Mouse (Mus musculus) MEL (cell line): ENCODE measurements around the gene Rtn1.

Experiments
- CTCF ChIP-seq, 3 experiments: IDR thresholded peaks in 2 of 3; conservative IDR thresholded peaks in 1 of 3; 2 replicates each; pipeline ENCODE4 v1.5.1; 2011 to 2012; ENCODE audit warnings: low read length in 3 of 3, low read depth in 2 of 3, mild to moderate bottlenecking in 2 of 3, improper control_type of control experiment in 1 of 3, inconsistent platforms in 1 of 3, mixed read lengths in 1 of 3, moderate library complexity in 1 of 3; ENCODE audit not compliant: control insufficient read depth in 1 of 3, insufficient read depth in 1 of 3, poor library complexity in 1 of 3, severe bottlenecking in 1 of 3
- E2F4 ChIP-seq: IDR thresholded peaks from 2 replicates; pipeline ENCODE4 v1.6.1; 2011; ENCODE audit warnings: low read depth, low read length, improper control_type of control experiment, borderline replicate concordance
- EP300 ChIP-seq, 2 experiments: IDR thresholded peaks; 2 replicates each; pipeline ENCODE4 v1.6.1; 2011; ENCODE audit warnings: improper control_type of control experiment in 2 of 2, low read length in 2 of 2, low read depth in 1 of 2, mild to moderate bottlenecking in 1 of 2
- GABPA ChIP-seq: IDR thresholded peaks from 2 replicates; pipeline ENCODE4 v1.6.1; 2012; ENCODE audit warnings: low read depth, mild to moderate bottlenecking, inconsistent platforms, low read length, improper control_type of control experiment, moderate library complexity
- MAFK ChIP-seq: IDR thresholded peaks from 2 replicates; pipeline ENCODE4 v1.6.1; 2011; ENCODE audit warnings: low read depth, mild to moderate bottlenecking, low read length, improper control_type of control experiment, borderline replicate concordance
- MAX ChIP-seq: IDR thresholded peaks from 2 replicates; pipeline ENCODE4 v1.6.1; 2011; ENCODE audit warnings: low read length, improper control_type of control experiment
- MAZ ChIP-seq: IDR thresholded peaks from 2 replicates; pipeline ENCODE4 v1.6.1; 2012; ENCODE audit warnings: low read depth, mild to moderate bottlenecking, inconsistent platforms, low read length, improper control_type of control experiment
- MYC ChIP-seq: IDR thresholded peaks from 2 replicates; pipeline ENCODE4 v1.6.1; 2011; ENCODE audit warnings: low read depth, mild to moderate bottlenecking, low read length, improper control_type of control experiment, moderate library complexity
- NRF1 ChIP-seq: IDR thresholded peaks from 2 replicates; pipeline ENCODE4 v1.6.1; 2014; ENCODE audit warnings: low read depth, mild to moderate bottlenecking, inconsistent platforms, low read length, improper control_type of control experiment, moderate library complexity; ENCODE audit not compliant: poor library complexity, insufficient read depth, severe bottlenecking
- POLR2A ChIP-seq, 2 experiments: IDR thresholded peaks; 2 replicates each; pipeline ENCODE4 v1.6.1; 2011 to 2012; ENCODE audit warnings: low read length in 2 of 2, mild to moderate bottlenecking in 2 of 2, control low read depth in 1 of 2, improper control_type of control experiment in 1 of 2, low read depth in 1 of 2, moderate library complexity in 1 of 2; ENCODE audit not compliant: control insufficient read depth in 1 of 2, insufficient read depth in 1 of 2, poor library complexity in 1 of 2
- RCOR1 ChIP-seq: IDR thresholded peaks from 2 replicates; pipeline ENCODE4 v1.6.1; 2012; ENCODE audit warnings: low read depth, mild to moderate bottlenecking, inconsistent platforms, low read length, improper control_type of control experiment
- SIN3A ChIP-seq: IDR thresholded peaks from 2 replicates; pipeline ENCODE4 v1.6.1; 2012; ENCODE audit warnings: low read length, improper control_type of control experiment, inconsistent platforms
- UBTF ChIP-seq: IDR thresholded peaks from 2 replicates; pipeline ENCODE4 v1.6.1; 2012; ENCODE audit warnings: low read depth, mild to moderate bottlenecking, inconsistent platforms, low read length, improper control_type of control experiment, moderate library complexity, borderline replicate concordance; ENCODE audit not compliant: insufficient read depth
- USF1 ChIP-seq: IDR thresholded peaks from 2 replicates; pipeline ENCODE4 v1.6.1; 2014; ENCODE audit warnings: low read depth, mild to moderate bottlenecking, inconsistent platforms, low read length, improper control_type of control experiment, moderate library complexity

DNA sequence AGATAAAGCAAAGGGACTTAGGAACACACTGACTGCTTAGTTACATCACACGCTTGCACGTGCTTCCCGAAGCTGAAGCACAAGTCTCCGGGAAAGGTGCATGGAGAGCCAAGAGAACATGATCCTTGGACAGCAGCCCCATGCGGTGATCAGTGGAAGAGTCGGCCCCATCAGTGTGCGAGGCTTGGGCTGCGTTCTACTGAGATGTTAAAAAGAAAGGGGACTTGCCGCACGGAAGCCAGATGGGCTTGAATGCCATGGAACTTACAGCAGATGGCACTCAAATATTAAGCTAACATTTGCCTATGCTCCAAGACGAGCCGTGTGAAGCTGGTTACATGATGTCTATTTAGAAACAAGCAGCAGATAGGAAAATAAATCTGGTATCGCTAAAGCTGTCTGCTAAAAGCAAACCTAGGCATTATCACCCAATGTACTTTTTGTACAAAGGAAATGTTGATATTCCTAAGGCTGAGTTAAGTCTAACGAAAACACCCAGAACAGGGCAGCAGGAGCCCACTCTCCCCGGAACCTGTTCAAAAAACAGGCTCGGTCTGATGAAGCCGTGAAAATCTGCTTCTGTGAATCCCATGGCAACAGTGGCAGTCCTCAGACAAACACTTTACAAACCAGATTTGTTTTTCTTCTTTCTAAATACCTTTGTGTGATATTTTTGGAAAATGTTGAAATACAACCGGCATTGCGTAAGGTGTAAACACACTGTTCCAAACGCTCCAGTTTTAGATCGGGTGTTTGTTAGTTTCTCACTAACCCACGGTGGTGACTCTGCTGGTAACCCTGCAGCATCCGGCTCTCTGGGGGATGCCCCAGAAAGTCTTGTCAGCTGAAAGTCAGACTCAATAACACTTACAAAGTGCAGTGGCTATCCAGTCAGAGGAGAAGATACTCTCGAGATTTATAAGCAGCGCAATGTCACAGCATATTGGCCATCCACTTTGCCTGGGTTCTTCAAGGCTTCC is 123.2 kb downstream of the Rtn1 start:
- no peak for TF ChIP-seq CTCF (IDR thresholded peaks at IDR 0.05 in 2 of 3, conservative IDR thresholded peaks at IDR 0.05 in 1 of 3; ENCODE audit: control insufficient read depth in 1 of 3, insufficient read depth in 1 of 3, low read depth in 2 of 3, low read length in 3 of 3, poor library complexity in 1 of 3, severe bottlenecking in 1 of 3)
- no peak for TF ChIP-seq POLR2A (IDR thresholded peaks at IDR 0.05; ENCODE audit: control insufficient read depth in 1 of 2, insufficient read depth in 1 of 2, low read depth in 1 of 2, low read length in 2 of 2, poor library complexity in 1 of 2)
- TF ChIP-seq MAFK: no peak
- TF ChIP-seq E2F4: no peak
- TF ChIP-seq MAX: no peak
- no peak for TF ChIP-seq USF1
- no peak for TF ChIP-seq RCOR1
- no peak for TF ChIP-seq GABPA
- no peak for TF ChIP-seq SIN3A
- no peak for TF ChIP-seq UBTF
- TF ChIP-seq EP300 (IDR thresholded peaks at IDR 0.05; ENCODE audit: low read depth in 1 of 2, low read length in 2 of 2): no peak
- TF ChIP-seq NRF1: no peak
- TF ChIP-seq MAZ: no peak
- TF ChIP-seq MYC: no peak
